In genomic region chr5:21944579-21944978, GRCm38 (mm10) we compare ENCODE assay signal across 2 mouse cellular contexts.
TF ChIP-seq lines count a peak whose summit lies in the region.

No protein-coding gene starts in this region.

TF ChIP-seq in CH12.LX, 34 proteins besides CTCF, POLR2A, EP300 and RAD21:
- TF ChIP-seq SMC3 (IDR thresholded peaks at IDR 0.05; ENCODE audit: low read depth, low read length), result peak; percentile 32; the same call in 1 of the 2 replicates
- 0 out of 2 replicates have a peak, but pooled peaks have one; percentile 64 for TF ChIP-seq MYC (IDR thresholded peaks at IDR 0.05; ENCODE audit: low read depth, low read length)
- no peak for TF ChIP-seq ZKSCAN1 (IDR thresholded peaks at IDR 0.05; ENCODE audit: borderline replicate concordance, low read depth, low read length)

TF ChIP-seq in MEL, 35 proteins besides CTCF, POLR2A, EP300 and RAD21:
- TF ChIP-seq MXI1 (IDR thresholded peaks at IDR 0.05; ENCODE audit: low read depth, low read length) (no peak), MAFK (IDR thresholded peaks at IDR 0.05; ENCODE audit: borderline replicate concordance, low read depth, low read length) (no peak), HCFC1 (IDR thresholded peaks at IDR 0.05; ENCODE audit: low read depth, low read length) (no peak), BHLHE40 (IDR thresholded peaks at IDR 0.05; ENCODE audit: borderline replicate concordance, low read depth, low read length) (no peak), GABPA (IDR thresholded peaks at IDR 0.05; ENCODE audit: low read depth, low read length) (no peak), NRF1 (IDR thresholded peaks at IDR 0.05; ENCODE audit: insufficient read depth, low read depth, low read length, poor library complexity, severe bottlenecking) (no peak), ZC3H11A (IDR thresholded peaks at IDR 0.05; ENCODE audit: low read depth, low read length) (no peak), MAX (IDR thresholded peaks at IDR 0.05; ENCODE audit: low read length) (no peak), POLR2AphosphoS5 (IDR thresholded peaks at IDR 0.05; ENCODE audit: borderline replicate concordance, low read depth, low read length) (no peak), POLR2AphosphoS2 (IDR thresholded peaks at IDR 0.05; ENCODE audit: low read length) (no peak), MEF2A (IDR thresholded peaks at IDR 0.05; ENCODE audit: extremely low read depth, insufficient replicate concordance, low read depth, low read length, poor library complexity, severe bottlenecking) (no peak), NELFE (IDR thresholded peaks at IDR 0.05; ENCODE audit: low read depth, low read length) (no peak), UBTF (IDR thresholded peaks at IDR 0.05; ENCODE audit: borderline replicate concordance, insufficient read depth, low read depth, low read length) (no peak), ZNF384 (IDR thresholded peaks at IDR 0.05; ENCODE audit: low read depth, low read length) (no peak), GATA1 (IDR thresholded peaks at IDR 0.05; ENCODE audit: low read depth, low read length) (no peak), JUND (IDR thresholded peaks at IDR 0.05; ENCODE audit: low read depth, low read length) (no peak)
